Mouse (Mus musculus) liver, embryonic 11.5 days (tissue): Measurements from ENCODE around the gene Il12b. TPM values are rescaled to one million over a fixed set of nuclear protein-coding genes. Genes with fewer than 3 reads are reported as not detected.

ENCODE experiments used
- ATAC-seq: fragments of 200-750 bp; cut with Nextera tagmentation; replicated peaks from 2 replicates; pipeline ENCODE4 v1.8.0; 2017; ENCODE audit warnings: moderate number of reproducible peaks, mild to moderate bottlenecking, moderate TSS enrichment, moderate library complexity; ENCODE audit not compliant: low FRiP score
- DNase-seq: peaks from one replicate; pipeline ENCODE4 v3.0.0-alpha.2; 2017; ENCODE audit warnings: low spot score
- H3K27ac ChIP-seq: fragments of 300-500 bp; sonication (generic); 2 replicates; pipeline ENCODE4 v1.5.1; 2014; ENCODE audit warnings: mild to moderate bottlenecking, low read depth, low read length, control low read depth
- H3K27me3 ChIP-seq: fragments of 300-500 bp; sonication (generic); replicated peaks from 2 replicates; pipeline ENCODE4 v1.6.1; 2014; ENCODE audit warnings: low read length, mixed read lengths; ENCODE audit not compliant: control insufficient read depth, insufficient read depth
- H3K36me3 ChIP-seq: fragments of 300-500 bp; sonication (generic); 2 replicates; pipeline ENCODE4 v1.6.1; 2014; ENCODE audit warnings: mild to moderate bottlenecking, low read length, moderate library complexity, mixed read lengths; ENCODE audit not compliant: control insufficient read depth, insufficient read depth
- H3K4me1 ChIP-seq: fragments of 300-500 bp; sonication (generic); replicated peaks from 2 replicates; pipeline ENCODE4 v1.6.1; 2014; ENCODE audit warnings: low read length, mixed read lengths; ENCODE audit not compliant: control insufficient read depth, insufficient read depth
- H3K4me2 ChIP-seq: fragments of 300-500 bp; sonication (generic); 2 replicates; pipeline ENCODE4 v1.6.1; 2014; ENCODE audit warnings: mild to moderate bottlenecking, control low read depth, moderate library complexity
- H3K4me3 ChIP-seq: fragments of 300-500 bp; sonication (generic); 2 replicates; pipeline ENCODE4 v1.5.1; 2014; ENCODE audit warnings: low read depth, low read length, control low read depth
- H3K9ac ChIP-seq: fragments of 300-500 bp; sonication (generic); 2 replicates; pipeline ENCODE4 v1.6.1; 2014; ENCODE audit warnings: low read depth, low read length, control low read depth
- H3K9me3 ChIP-seq: fragments of 300-500 bp; sonication (generic); 2 replicates; pipeline ENCODE4 v1.6.1; 2016; ENCODE audit warnings: low read length, inconsistent platforms, mixed read lengths; ENCODE audit not compliant: control insufficient read depth
- WGBS: fragments of 180-500 bp; shearing (Covaris S2); extraction: QIAGEN DNeasy Blood & Tissue Kit; methylation state at CpG from one replicate; pipeline ENCODE4 v1.1.7; 2014; 5-methylcytosine and 5-hydroxymethylcytosine counted together
- polyA plus RNA-seq: library from polyadenylated mRNA; unstranded; fragments of >200 nt; fragmentation: Nextera tagmentation; extraction: Ambion mirVana; gene quantifications from 2 replicates; pipeline ENCODE4 v1.2.1, GENCODE M21; 2014

Il12b gene
- polyA plus RNA-seq, 1 experiment from 2014 or later: not detected

DNA sequence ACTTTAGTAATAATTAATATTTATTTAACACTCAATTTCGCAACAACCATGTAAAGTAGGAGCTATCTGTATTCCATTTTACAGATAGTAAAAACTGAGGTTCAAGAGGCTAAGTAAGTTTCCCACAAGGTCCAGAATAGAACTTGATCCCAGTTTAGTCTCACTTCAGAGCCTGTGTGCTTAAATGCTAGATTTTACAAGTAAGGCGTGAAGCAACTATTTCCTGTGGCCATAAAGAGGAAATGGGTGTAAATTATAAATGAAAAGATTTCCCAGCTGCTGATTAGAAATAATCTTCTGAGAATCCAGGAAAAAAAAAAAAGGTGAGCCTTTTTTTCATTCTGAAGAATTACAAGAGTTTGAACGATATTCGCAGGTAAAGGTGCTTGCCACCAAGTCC lies 5.2 kb downstream of the Il12b start:
- Histone ChIP-seq H3K4me1 (no peaks in the 10 kb centered on the region), H3K9ac (no peak overlapping the region), H3K36me3 (no peaks in the 10 kb centered on the region), H3K9me3 (no peaks in the 10 kb centered on the region), H3K4me2 (no peak overlapping the region), H3K4me3 (no peak overlapping the region), H3K27me3 (no peaks in the 10 kb centered on the region), H3K27ac (no peak overlapping the region)
- ATAC-seq: no peak
- 78% methylated on average over 4 of the region's 4 CpGs for WGBS
- no peak for DNase-seq

GRCm38 (mm10) chr11:44405961-44406360 lies 6.1 kb downstream of the Il12b start:
- H3K9ac ChIP-seq: no peak overlapping the region
- H3K4me1 ChIP-seq: no peaks in the 10 kb centered on the region
- no peaks in the 10 kb centered on the region for H3K36me3 ChIP-seq
- WGBS: 19% methylated on average over 1 of the region's 1 CpGs
- no peak for ATAC-seq
- no peaks in the 10 kb centered on the region for H3K27me3 ChIP-seq
- H3K4me2 ChIP-seq: no peak overlapping the region
- H3K27ac ChIP-seq: no peak overlapping the region
- DNase-seq: no peak
- no peak overlapping the region for H3K4me3 ChIP-seq
- no peaks in the 10 kb centered on the region for H3K9me3 ChIP-seq

DNA sequence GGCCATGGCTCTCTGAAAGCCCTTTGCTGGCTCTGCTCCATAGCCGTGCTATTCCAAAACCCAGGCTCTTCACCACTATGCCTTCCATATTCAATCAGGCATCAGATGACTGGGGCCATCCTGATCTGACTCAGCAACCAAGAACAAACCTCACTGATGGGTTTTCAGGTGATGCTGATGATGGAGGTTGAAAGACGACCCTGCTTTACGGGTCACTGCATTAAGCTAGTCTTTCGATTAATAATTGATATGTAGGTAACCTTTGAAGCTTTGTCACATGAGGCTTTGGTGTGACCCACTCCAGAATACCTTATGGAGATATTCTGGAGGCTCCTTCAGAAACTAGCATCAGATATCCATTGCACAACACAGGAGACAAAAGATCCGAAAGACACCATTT lies 6.6 kb downstream of the Il12b start:
- Histone ChIP-seq H3K4me2 (no peak overlapping the region), H3K27me3 (no peaks in the 10 kb centered on the region), H3K4me3 (no peak overlapping the region), H3K4me1 (no peaks in the 10 kb centered on the region), H3K9ac (no peak overlapping the region), H3K36me3 (no peaks in the 10 kb centered on the region), H3K27ac (no peak overlapping the region), H3K9me3 (no peaks in the 10 kb centered on the region)
- DNase-seq: no peak
- ATAC-seq: no peak
- 66% methylated on average over 5 of the region's 5 CpGs for WGBS

GRCm38 (mm10) chr11:44408626-44409025 lies 8.8 kb downstream of the Il12b start:
- Histone ChIP-seq H3K4me3 (no peak overlapping the region), H3K4me1 (no peaks in the 10 kb centered on the region), H3K27me3 (no peaks in the 10 kb centered on the region), H3K9ac (no peak overlapping the region), H3K4me2 (no peak overlapping the region), H3K36me3 (no peaks in the 10 kb centered on the region), H3K9me3 (no peaks in the 10 kb centered on the region), H3K27ac (no peak overlapping the region)
- 42% methylated on average over 5 of the region's 5 CpGs for WGBS
- no peak for DNase-seq
- no peak for ATAC-seq

GRCm38 (mm10) chr11:44410413-44410812 lies 10.6 kb downstream of the Il12b start:
- Histone ChIP-seq H3K4me3 (no peak overlapping the region), H3K27ac (no peak overlapping the region), H3K27me3 (no peaks in the 10 kb centered on the region), H3K9ac (no peak overlapping the region), H3K36me3 (no peaks in the 10 kb centered on the region), H3K9me3 (no peaks in the 10 kb centered on the region), H3K4me1 (no peaks in the 10 kb centered on the region), H3K4me2 (no peak overlapping the region)
- ATAC-seq: no peak
- DNase-seq: no peak
- WGBS: 50% methylated on average over 3 of the region's 3 CpGs

DNA sequence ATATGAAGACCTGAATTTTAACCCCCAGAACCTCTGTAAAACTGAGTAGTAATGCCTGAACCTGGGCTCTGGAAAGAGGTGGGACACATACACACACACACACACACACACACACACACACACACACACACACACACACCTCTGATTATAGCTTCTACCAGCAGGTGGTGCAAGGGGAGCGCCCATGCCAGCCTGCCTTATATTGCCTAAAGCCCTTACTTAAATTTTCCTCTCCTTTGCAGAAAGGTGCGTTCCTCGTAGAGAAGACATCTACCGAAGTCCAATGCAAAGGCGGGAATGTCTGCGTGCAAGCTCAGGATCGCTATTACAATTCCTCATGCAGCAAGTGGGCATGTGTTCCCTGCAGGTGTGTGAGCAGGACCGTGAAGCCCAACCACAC lies 12.4 kb downstream of the Il12b start:
- no peak for ATAC-seq
- WGBS: 77% methylated on average over 8 of the region's 8 CpGs
- no peaks in the 10 kb centered on the region for H3K27me3 ChIP-seq

GRCm38 (mm10) chr11:44413371-44413770 lies 13.5 kb downstream of the Il12b start:
- no peak for DNase-seq
- H3K27ac ChIP-seq: no peak overlapping the region
- 77% methylated on average over 3 of the region's 3 CpGs for WGBS

More for the DNA sequence above, 12.4 kb downstream of the Il12b start:
- H3K9me3 ChIP-seq: no peaks in the 10 kb centered on the region
- no peak overlapping the region for H3K27ac ChIP-seq
- no peaks in the 10 kb centered on the region for H3K4me1 ChIP-seq
- H3K9ac ChIP-seq: no peak overlapping the region
- no peak overlapping the region for H3K4me2 ChIP-seq
- H3K4me3 ChIP-seq: no peak overlapping the region
- no peaks in the 10 kb centered on the region for H3K36me3 ChIP-seq
- DNase-seq: no peak

GRCm38 (mm10) chr11:44414605-44415004 lies 14.7 kb downstream of the Il12b start:
- Histone ChIP-seq H3K9ac (no peak overlapping the region), H3K36me3 (no peaks in the 10 kb centered on the region), H3K4me1 (no peaks in the 10 kb centered on the region), H3K9me3 (no peaks in the 10 kb centered on the region), H3K27me3 (no peaks in the 10 kb centered on the region), H3K4me2 (no peak overlapping the region), H3K27ac (no peak overlapping the region), H3K4me3 (no peak overlapping the region)
- WGBS: 80% methylated on average over 3 of the region's 3 CpGs
- DNase-seq (no peak), ATAC-seq (no peak)

More at GRCm38 (mm10) chr11:44413371-44413770, 13.5 kb downstream of the Il12b start:
- no peak overlapping the region for H3K9ac ChIP-seq
- no peaks in the 10 kb centered on the region for H3K4me1 ChIP-seq
- H3K4me2 ChIP-seq: no peak overlapping the region
- H3K9me3 ChIP-seq: no peaks in the 10 kb centered on the region
- H3K36me3 ChIP-seq: no peaks in the 10 kb centered on the region
- H3K4me3 ChIP-seq: no peak overlapping the region
- no peak for ATAC-seq
- no peaks in the 10 kb centered on the region for H3K27me3 ChIP-seq

DNA sequence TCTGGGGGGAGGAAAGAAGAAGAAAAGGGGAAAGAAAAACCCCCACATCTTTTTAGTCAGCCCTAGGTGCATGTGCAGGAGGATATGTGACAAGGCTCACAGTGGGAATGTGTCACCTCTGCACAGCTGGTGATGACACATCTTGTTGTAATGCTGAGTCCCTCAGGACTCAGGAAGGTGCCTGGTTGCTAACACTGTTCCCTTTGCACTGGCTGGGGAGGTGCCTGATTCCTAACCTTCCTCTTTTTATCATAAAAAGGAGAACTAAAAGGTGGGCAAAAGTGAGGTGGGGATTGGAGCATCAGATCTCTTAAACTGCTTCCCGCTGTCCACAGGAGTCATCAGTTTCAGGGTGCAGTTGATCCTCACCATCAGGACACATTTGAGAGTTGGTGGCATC lies 17.5 kb downstream of the Il12b start:
- Histone ChIP-seq H3K36me3 (no peaks in the 10 kb centered on the region), H3K9me3 (no peaks in the 10 kb centered on the region), H3K4me2 (no peak overlapping the region), H3K27me3 (no peaks in the 10 kb centered on the region), H3K4me1 (no peaks in the 10 kb centered on the region), H3K4me3 (no peak overlapping the region), H3K27ac (no peak overlapping the region), H3K9ac (no peak overlapping the region)
- 55% methylated on average over 1 of the region's 1 CpGs for WGBS
- no peak for DNase-seq
- no peak for ATAC-seq
